Mouse (Mus musculus) kidney, adult 2 months (tissue): ENCODE data around the gene Enc1. TPM values are rescaled to one million over a fixed set of nuclear protein-coding genes. Genes with fewer than 3 reads are reported as not detected.

Source experiments
- DNase-seq: peaks from one replicate; pipeline ENCODE4 v3.0.0; 2021
- H3K27ac ChIP-seq: fragments of 200-500 bp; 2 replicates; pipeline ENCODE4 v1.5.1; 2012; ENCODE audit warnings: low read depth, low read length, control low read depth, inconsistent platforms; ENCODE audit not compliant: insufficient read depth
- H3K27me3 ChIP-seq: fragments of 200-500 bp; replicated peaks from 2 replicates; pipeline ENCODE4 v1.6.1; 2012; ENCODE audit warnings: mild to moderate bottlenecking, moderate library complexity, low read length, inconsistent platforms; ENCODE audit not compliant: control insufficient read depth, insufficient read depth
- H3K36me3 ChIP-seq: fragments of 200-500 bp; 2 replicates; pipeline ENCODE4 v1.6.1; 2012; ENCODE audit warnings: mild to moderate bottlenecking, moderate library complexity, low read length, inconsistent platforms; ENCODE audit not compliant: control insufficient read depth, insufficient read depth
- H3K4me1 ChIP-seq: fragments of 200-500 bp; 2 replicates; pipeline ENCODE4 v1.6.1; 2011; ENCODE audit warnings: low read length; ENCODE audit not compliant: control insufficient read depth, insufficient read depth
- H3K4me3 ChIP-seq: fragments of 200-500 bp; 2 replicates; pipeline ENCODE4 v1.5.1; 2011; ENCODE audit warnings: mild to moderate bottlenecking, low read depth, low read length, control low read depth; ENCODE audit not compliant: insufficient read depth
- CTCF ChIP-seq: fragments of 200-500 bp; conservative IDR thresholded peaks from 2 replicates; pipeline ENCODE4 v1.5.1; 2011; ENCODE audit warnings: low read depth, mild to moderate bottlenecking, control low read depth, low read length, moderate library complexity, mixed read lengths; ENCODE audit not compliant: insufficient read depth, insufficient read length
- POLR2A ChIP-seq: fragments of 200-500 bp; IDR thresholded peaks from one replicate; pipeline ENCODE4 v1.6.1; 2011; ENCODE audit warnings: low read depth, low read length, control low read depth
- WGBS: fragments of 180-500 bp; shearing (Covaris S2); methylation state at CpG from one replicate; pipeline ENCODE4 v1.1.7; 2018; 5-methylcytosine and 5-hydroxymethylcytosine counted together
- polyA plus RNA-seq: library from polyadenylated mRNA; depleted of rRNA; stranded (reverse); fragments of >200 nt; gene quantifications from 2 replicates; pipeline ENCODE4 v1.2.3, GENCODE M21; 2012

Gene Enc1
- polyA plus RNA-seq, 1 experiment: 3.6 TPM

GRCm38 (mm10) chr13:97251736-97252135, 10.8 kb downstream of the Enc1 start:
- Histone ChIP-seq H3K36me3 (no peaks in the 10 kb centered on the region), H3K4me3 (no peak overlapping the region), H3K27ac (no peak overlapping the region), H3K4me1 (0 out of 2 replicates have a peak, but pooled peaks cover 3% of the 10 kb centered on the region), H3K27me3 (no peaks in the 10 kb centered on the region)
- no peak for TF ChIP-seq CTCF
- TF ChIP-seq POLR2A: no peak
- DNase-seq: no peak
- 80% methylated on average over 7 of the region's 7 CpGs for WGBS

GRCm38 (mm10) chr13:97252469-97252868, 11.6 kb downstream of the Enc1 start:
- H3K27ac ChIP-seq: no peak overlapping the region
- no peaks in the 10 kb centered on the region for H3K36me3 ChIP-seq
- TF ChIP-seq POLR2A: no peak
- no peak for TF ChIP-seq CTCF
- H3K4me1 ChIP-seq: 0 out of 2 replicates have a peak, but pooled peaks cover 3% of the 10 kb centered on the region
- 91% methylated on average over 7 of the region's 7 CpGs for WGBS
- no peak for DNase-seq
- no peaks in the 10 kb centered on the region for H3K27me3 ChIP-seq
- H3K4me3 ChIP-seq: no peak overlapping the region

GRCm38 (mm10) chr13:97253418-97253981, 12.6 kb downstream of the Enc1 start:
- H3K27ac ChIP-seq: no peak overlapping the region
- no peak overlapping the region for H3K4me3 ChIP-seq
- no peak for TF ChIP-seq CTCF
- no peak for TF ChIP-seq POLR2A
- H3K36me3 ChIP-seq: no peaks in the 10 kb centered on the region
- H3K4me1 ChIP-seq: 0 out of 2 replicates have a peak, but pooled peaks cover 3% of the 10 kb centered on the region
- no peaks in the 10 kb centered on the region for H3K27me3 ChIP-seq
- no peak for DNase-seq
- 71% methylated on average over 6 of the region's 6 CpGs for WGBS

- H3K27ac ChIP-seq: no peak overlapping the region
- H3K27me3 ChIP-seq: no peaks in the 10 kb centered on the region
- no peak overlapping the region for H3K4me3 ChIP-seq
- H3K4me1 ChIP-seq: no peaks in the 10 kb centered on the region
- DNase-seq: no peak
- no peaks in the 10 kb centered on the region for H3K36me3 ChIP-seq
- TF ChIP-seq POLR2A: no peak
- no peak for TF ChIP-seq CTCF
- WGBS: 98% methylated on average over 5 of the region's 5 CpGs
Measured at GRCm38 (mm10) chr13:97253994-97254393, 13.1 kb downstream of the Enc1 start.

GRCm38 (mm10) chr13:97254564-97255164, 13.8 kb downstream of the Enc1 start:
- Histone ChIP-seq H3K27ac (no peak overlapping the region), H3K4me3 (no peak overlapping the region), H3K4me1 (no peaks in the 10 kb centered on the region), H3K36me3 (no peaks in the 10 kb centered on the region), H3K27me3 (no peaks in the 10 kb centered on the region)
- 93% methylated on average over 10 of the region's 10 CpGs for WGBS
- DNase-seq: no peak
- no peak for TF ChIP-seq POLR2A
- no peak for TF ChIP-seq CTCF

- Histone ChIP-seq H3K27ac (no peak overlapping the region), H3K27me3 (no peaks in the 10 kb centered on the region), H3K36me3 (no peaks in the 10 kb centered on the region), H3K4me1 (no peaks in the 10 kb centered on the region), H3K4me3 (no peak overlapping the region)
- no peak for DNase-seq
- WGBS: 68% methylated on average over 6 of the region's 6 CpGs
- TF ChIP-seq POLR2A: no peak
- TF ChIP-seq CTCF: no peak
Measured at GRCm38 (mm10) chr13:97255976-97256848, 15.3 kb downstream of the Enc1 start.
